17 mouse cellular contexts compared by ENCODE assay signal in genomic region chr12:76463391-76463790, GRCm38 (mm10). TPM values are rescaled to one million over a fixed set of nuclear protein-coding genes. Genes with fewer than 3 reads are reported as not detected.
DNase-seq lines count a peak whose midpoint lies in the region; ATAC-seq and TF ChIP-seq lines count a peak whose summit lies in the region.
"Had no signal": no experiment of that assay in that cellular context is flagged by ENCODE, and none has a peak within 500 bp of the region (broad histone marks: within the 10 kb centered on the region; RNA-seq: fewer than 3 reads in every experiment).

No protein-coding gene starts in this region.

- 84% methylated on average over 9 of the region's 9 CpGs for WGBS in lung, postnatal 0 days
- WGBS in limb, embryonic 10.5 days = 92% methylated on average over 9 of the region's 9 CpGs

- no peak for TF ChIP-seq EP300 in lung, postnatal 0 days (IDR thresholded peaks at IDR 0.05)

- no peaks in the 10 kb centered on the region for H3K27me3 ChIP-seq in lung, postnatal 0 days (replicated peaks; ENCODE audit: insufficient read depth, low read length)
- H3K27me3 ChIP-seq in myocyte (ENCODE audit: control insufficient read depth, insufficient read depth, insufficient read length) = no peaks in the 10 kb centered on the region
- no peaks in the 10 kb centered on the region for H3K27me3 ChIP-seq in limb, embryonic 10.5 days (ENCODE audit: low read depth, poor library complexity, severe bottlenecking)
- H3K27me3 ChIP-seq: liver, embryonic 13.5 days had no signal

- TF ChIP-seq CTCF in lung, postnatal 0 days (IDR thresholded peaks at IDR 0.05) = no peak

- no peaks in the 10 kb centered on the region for H3K79me2 ChIP-seq in myocyte (ENCODE audit: control insufficient read depth, insufficient read depth)

- H3K4me3 ChIP-seq in lung, postnatal 0 days (ENCODE audit: low read depth, low read length) = no peak overlapping the region
- H3K4me3 ChIP-seq in myocyte = no peak overlapping the region
- H3K4me3 ChIP-seq in limb, embryonic 10.5 days = no peak overlapping the region
- H3K4me3 ChIP-seq: heart, adult 2 months; hindbrain, embryonic 10.5 days; left cerebral cortex, adult 2 months; liver, embryonic 13.5 days; midbrain, embryonic 10.5 days had no signal

- TF ChIP-seq POLR2A in myocyte (IDR thresholded peaks at IDR 0.05; ENCODE audit: insufficient read length, low read depth) = no peak

- DNase-seq in frontal cortex, adult 2 months (ENCODE audit: extremely low spot score in 1 of 2, low spot score in 1 of 2) = peak; percentile 19 to 65
- DNase-seq in frontal cortex, postnatal 10 days (ENCODE audit: low spot score in 2 of 2) = no peak
- DNase-seq in lung, postnatal 0 days (ENCODE audit: low spot score) = peak; percentile 53
- DNase-seq in lung, adult 18-20 months = no peak
- peak; percentile 59 for DNase-seq in Muller cell, postnatal 12 days (ENCODE audit: inconsistent ontology term)
- DNase-seq in limb, embryonic 10.5 days (ENCODE audit: low spot score) = no peak
- DNase-seq: cerebellum, adult 11-12 months; heart, adult 2 months; kidney, adult 18-20 months; liver, embryonic 13.5 days; right cerebral cortex, postnatal 14 days had no signal

- H3ac ChIP-seq in myocyte (ENCODE audit: control insufficient read depth, insufficient read length) = no peak overlapping the region

- H3K36me3 ChIP-seq in lung, postnatal 0 days (ENCODE audit: insufficient read depth, low read length) = no peaks in the 10 kb centered on the region
- H3K36me3 ChIP-seq in myocyte (ENCODE audit: control insufficient read depth, insufficient read depth) = no peaks in the 10 kb centered on the region
- H3K36me3 ChIP-seq in limb, embryonic 10.5 days = no peaks in the 10 kb centered on the region
- H3K36me3 ChIP-seq: hindbrain, embryonic 10.5 days; liver, embryonic 13.5 days; midbrain, embryonic 10.5 days had no signal

- no peaks in the 10 kb centered on the region for H3K9me3 ChIP-seq in lung, postnatal 0 days (ENCODE audit: low read length)
- H3K9me3 ChIP-seq in limb, embryonic 10.5 days (replicated peaks) = no peaks in the 10 kb centered on the region
- H3K9me3 ChIP-seq: hindbrain, embryonic 10.5 days; liver, embryonic 13.5 days; midbrain, embryonic 10.5 days had no signal

- no peak overlapping the region for H3K4me2 ChIP-seq in lung, postnatal 0 days (replicated peaks; ENCODE audit: low read depth, low read length)
- H3K4me2 ChIP-seq in myocyte (ENCODE audit: low read depth) = peak overlapping the region; percentile 7
- H3K4me2 ChIP-seq: liver, embryonic 13.5 days had no signal

- no peak overlapping the region for H3K27ac ChIP-seq in lung, postnatal 0 days (ENCODE audit: low read length)
- H3K27ac ChIP-seq in limb, embryonic 10.5 days = no peak overlapping the region
- H3K27ac ChIP-seq: heart, adult 2 months; hindbrain, embryonic 10.5 days; left cerebral cortex, adult 2 months; liver, embryonic 13.5 days; midbrain, embryonic 10.5 days had no signal

- peaks cover 6% of the 10 kb centered on the region; the same call in 1 of the 2 replicates for H3K4me1 ChIP-seq in lung, postnatal 0 days (ENCODE audit: insufficient read depth, low read depth, low read length)
- peaks cover 19% of the 10 kb centered on the region for H3K4me1 ChIP-seq in limb, embryonic 10.5 days
- H3K4me1 ChIP-seq: liver, embryonic 13.5 days; midbrain, embryonic 10.5 days had no signal

- peak; percentile 44 for ATAC-seq in lung, postnatal 0 days
- ATAC-seq in CD4-positive, CD25-positive, alpha-beta regulatory T cell, adult 4 months = no peak
- ATAC-seq: forebrain, embryonic 14.5 days had no signal

- H3K9ac ChIP-seq in lung, postnatal 0 days (replicated peaks; ENCODE audit: low read depth) = no peak overlapping the region
- H3K9ac ChIP-seq: liver, embryonic 13.5 days had no signal

TF ChIP-seq in myocyte, 11 proteins besides CTCF, POLR2A, EP300 and RAD21:
- TF ChIP-seq MYOG (IDR thresholded peaks at IDR 0.05; ENCODE audit: control insufficient read depth in 1 of 3, insufficient read depth in 1 of 3, insufficient read length in 2 of 3, low read depth in 2 of 3) (no peak), TCF3 (IDR thresholded peaks at IDR 0.05; ENCODE audit: insufficient read length, low read depth) (no peak), USF1 (IDR thresholded peaks at IDR 0.05; ENCODE audit: low read depth) (no peak), MAX (IDR thresholded peaks at IDR 0.05; ENCODE audit: low read depth) (no peak), SRF (IDR thresholded peaks at IDR 0.05; ENCODE audit: control insufficient read depth, insufficient read length, low read depth) (no peak), REST (IDR thresholded peaks at IDR 0.05; ENCODE audit: insufficient read depth, insufficient read length) (no peak), MYOD1 (IDR thresholded peaks at IDR 0.05; ENCODE audit: control insufficient read depth in 1 of 3, insufficient read length in 2 of 3, low read depth in 2 of 3) (no peak), POLR2AphosphoS2 (IDR thresholded peaks at IDR 0.05; ENCODE audit: insufficient read length, low read depth) (no peak), TCF12 (IDR thresholded peaks at IDR 0.05; ENCODE audit: insufficient read depth, poor library complexity, severe bottlenecking) (no peak), E2F4 (IDR thresholded peaks at IDR 0.05; ENCODE audit: insufficient read depth) (no peak), CEBPB (IDR thresholded peaks at IDR 0.05; ENCODE audit: insufficient read depth, poor library complexity, severe bottlenecking) (no peak)

RNA-seq across cellular contexts. Expression of gene Ppp1r36, which starts 46.1 kb away (rescaled TPM):
- polyA plus RNA-seq in frontal cortex, adult 2 months (2012; rRNA removed) = 1.5 and 1.8 TPM in 2 replicates
- polyA plus RNA-seq in lung, postnatal 0 days (2015; fragmentation: Nextera tagmentation; extraction: Ambion mirVana) = 11.5 and 14.0 TPM in 2 replicates
- polyA plus RNA-seq in myocyte (2012; fragmentation: generic; extraction: Trizol) = not detected
- polyA plus RNA-seq in CD4-positive, CD25-positive, alpha-beta regulatory T cell, adult 4 months (2017; shearing (Covaris generic)) = not detected
- polyA plus RNA-seq in limb, embryonic 10.5 days (2016; fragmentation: Nextera tagmentation; extraction: Ambion mirVana) = 1.0 and 2.2 TPM in 2 replicates
- polyA plus RNA-seq: liver, embryonic 13.5 days had no signal

RNA-seq across cellular contexts. Expression of gene Hspa2, which starts 59.4 kb away (rescaled TPM):
- polyA plus RNA-seq in frontal cortex, adult 2 months (2012; rRNA removed) = 64.5 and 73.2 TPM in 2 replicates
- 25.0 and 30.2 TPM in 2 replicates for polyA plus RNA-seq in lung, postnatal 0 days (2015; fragmentation: Nextera tagmentation; extraction: Ambion mirVana)
- 13.4 TPM for polyA plus RNA-seq in myocyte (2012; fragmentation: generic; extraction: Trizol)
- 1 to 10 TPM; 3.8 to 6.2 TPM for polyA plus RNA-seq in CD4-positive, CD25-positive, alpha-beta regulatory T cell, adult 4 months (2017; shearing (Covaris generic))
- polyA plus RNA-seq in limb, embryonic 10.5 days (2016; fragmentation: Nextera tagmentation; extraction: Ambion mirVana) = 4.8 and 4.9 TPM in 2 replicates

Comparison
In these comparisons a context has a peak if more than half of its experiments do, and no peak if none do; other contexts are left out.
1. DNase-seq: peak in frontal cortex, adult 2 months (2 of 2), lung, postnatal 0 days (single experiment) and Muller cell, postnatal 12 days (single experiment); none in frontal cortex, postnatal 10 days (0 of 2), lung, adult 18-20 months (0 of 2) and limb, embryonic 10.5 days (single experiment).